Mouse (Mus musculus) lung, adult 18-20 months (tissue): Measurements from ENCODE around the gene Mrpl45.

ENCODE experiments used
- DNase-seq, 2 experiments: peaks; one replicate each; pipeline ENCODE4 v3.0.0; 2022; ENCODE audit warnings: mixed read lengths in 2 of 2

Mrpl45 gene

GRCm38 (mm10) chr11:97370329-97371091 lies 55.0 kb downstream of the Mrpl45 start:
- peak; percentile 14 to 32 for DNase-seq

- peak in 1 of 2 experiments; percentile 46 for DNase-seq
Observed at GRCm38 (mm10) chr11:97372159-97372864, 56.8 kb downstream of the Mrpl45 start.

GRCm38 (mm10) chr11:97373402-97373801 lies 57.9 kb downstream of the Mrpl45 start:
- DNase-seq = no peak
